Comparison of ENCODE assay signal across 23 mouse cellular contexts in genomic region chr19:29199117-29199823, GRCm38 (mm10). TPM values are rescaled to one million over a fixed set of nuclear protein-coding genes. Genes with fewer than 3 reads are reported as not detected.
A peak's percentile ranks its signal among the peaks of the same experiment; 100 is the strongest.
DNase-seq lines count a peak whose midpoint lies in the region; ATAC-seq and TF ChIP-seq lines count a peak whose summit lies in the region.
"Had no signal": no experiment of that assay in that cellular context is flagged by ENCODE, and none has a peak within 500 bp of the region (broad histone marks: within the 10 kb centered on the region; RNA-seq: fewer than 3 reads in every experiment).

No protein-coding gene starts in this region.

- TF ChIP-seq POLR2A in MEL (IDR thresholded peaks at IDR 0.05; ENCODE audit: control insufficient read depth in 1 of 2, insufficient read depth in 1 of 2, low read depth in 1 of 2, low read length in 2 of 2, poor library complexity in 1 of 2), result no peak

- 0 out of 2 replicates have a peak, but pooled peaks have one; percentile 40 for ATAC-seq in kidney, embryonic 15.5 days (replicated peaks; ENCODE audit: low FRiP score)
- ATAC-seq in intestine, postnatal 0 days, result peak; percentile 57
- ATAC-seq in activated CD4-positive, CD25-positive, alpha-beta regulatory T cell, adult 4 months, result no peak
- ATAC-seq: CD4-positive, CD25-positive, alpha-beta regulatory T cell, adult 4 months; forebrain, embryonic 13.5 days; forebrain, postnatal 0 days; hindbrain, embryonic 16.5 days had no signal

- no peak overlapping the region for H3K9ac ChIP-seq in kidney, embryonic 15.5 days
- H3K9ac ChIP-seq in MEL (ENCODE audit: control insufficient read depth, low read depth, low read length, poor library complexity, severe bottlenecking), result no peak overlapping the region
- no peak overlapping the region for H3K9ac ChIP-seq in intestine, postnatal 0 days (ENCODE audit: low read depth, low read length)
- H3K9ac ChIP-seq: forebrain, embryonic 13.5 days; forebrain, postnatal 0 days; heart, embryonic 13.5 days; hindbrain, embryonic 12.5 days had no signal

- H3K27ac ChIP-seq in kidney, embryonic 15.5 days, result no peak overlapping the region
- H3K27ac ChIP-seq in MEL (ENCODE audit: control insufficient read depth, low read depth, low read length), result peak overlapping the region; percentile 38; the same call in 1 of the 2 replicates
- H3K27ac ChIP-seq in intestine, postnatal 0 days (ENCODE audit: low read depth, low read length), result peak overlapping the region; percentile 37; the same call in 1 of the 2 replicates
- H3K27ac ChIP-seq: embryonic facial prominence, embryonic 10.5 days; forebrain, embryonic 13.5 days; gastrocnemius, adult 2 months; heart, embryonic 13.5 days; hindbrain, embryonic 12.5 days had no signal

- no peak for TF ChIP-seq RAD21 in MEL (IDR thresholded peaks at IDR 0.05; ENCODE audit: low read depth, low read length)

- WGBS in kidney, embryonic 15.5 days, result 75% methylated on average over 7 of the region's 7 CpGs
- 38% methylated on average over 7 of the region's 7 CpGs for WGBS in intestine, postnatal 0 days

- H3K4me3 ChIP-seq in kidney, embryonic 15.5 days (replicated peaks), result no peak overlapping the region
- H3K4me3 ChIP-seq in MEL (ENCODE audit: control insufficient read depth in 1 of 2, insufficient read depth in 1 of 2, low read depth in 2 of 2, low read length in 2 of 2), result no peak overlapping the region
- no peak overlapping the region for H3K4me3 ChIP-seq in intestine, postnatal 0 days (ENCODE audit: low read depth, low read length)
- H3K4me3 ChIP-seq: embryonic facial prominence, embryonic 10.5 days; forebrain, embryonic 13.5 days; gastrocnemius, adult 2 months; heart, embryonic 13.5 days; hindbrain, embryonic 12.5 days had no signal

- no peaks in the 10 kb centered on the region for H3K4me1 ChIP-seq in kidney, embryonic 15.5 days
- peaks cover 20 to 27% of the 10 kb centered on the region in 2 experiments for H3K4me1 ChIP-seq in MEL (ENCODE audit: control insufficient read depth in 1 of 2, insufficient read depth in 2 of 2, low read length in 2 of 2)
- no peaks in the 10 kb centered on the region for H3K4me1 ChIP-seq in intestine, postnatal 0 days (replicated peaks; ENCODE audit: control insufficient read depth, insufficient read depth, low read length)
- H3K4me1 ChIP-seq: embryonic facial prominence, embryonic 10.5 days; forebrain, embryonic 13.5 days; hindbrain, embryonic 12.5 days had no signal

- no peak for TF ChIP-seq CTCF in MEL (IDR thresholded peaks at IDR 0.05 in 2 of 3, conservative IDR thresholded peaks at IDR 0.05 in 1 of 3; ENCODE audit: control insufficient read depth in 1 of 3, insufficient read depth in 1 of 3, low read depth in 2 of 3, low read length in 3 of 3, poor library complexity in 1 of 3, severe bottlenecking in 1 of 3)
- TF ChIP-seq CTCF in intestine, postnatal 0 days (IDR thresholded peaks at IDR 0.05; ENCODE audit: low read depth), result no peak

- peak; percentile 78 to 88 for TF ChIP-seq EP300 in MEL (IDR thresholded peaks at IDR 0.05; ENCODE audit: low read depth in 1 of 2, low read length in 2 of 2)

- H3K79me2 ChIP-seq in MEL (ENCODE audit: control insufficient read depth, insufficient read depth, low read length, poor library complexity), result no peaks in the 10 kb centered on the region

- no peaks in the 10 kb centered on the region for H3K9me3 ChIP-seq in kidney, embryonic 15.5 days (replicated peaks)
- no peaks in the 10 kb centered on the region for H3K9me3 ChIP-seq in MEL (replicated peaks; ENCODE audit: insufficient read depth, low read length)
- H3K9me3 ChIP-seq in intestine, postnatal 0 days (ENCODE audit: control insufficient read depth), result no peaks in the 10 kb centered on the region
- H3K9me3 ChIP-seq: embryonic facial prominence, embryonic 10.5 days; forebrain, embryonic 13.5 days had no signal

- DNase-seq in kidney, adult 9 months, result no peak
- DNase-seq in MEL (ENCODE audit: low read depth, low spot score), result peak; percentile 34
- peak; percentile 23 for DNase-seq in yolk sac, embryonic 10.5 days (ENCODE audit: low spot score)
- no peak for DNase-seq in layer of hippocampus, postnatal 25 days (ENCODE audit: extremely low spot score in 1 of 2, low spot score in 1 of 2)
- DNase-seq: adrenal gland, postnatal 14 days; B cell, adult 2 months; cerebellum, adult 11-12 months; cerebellum, adult 9-10 months; cerebellum, postnatal 25 days; forebrain, postnatal 0 days; gastrocnemius, adult 2 months; gastrocnemius, postnatal 25 days; heart, postnatal 36 days had no signal

- H3K27me3 ChIP-seq in kidney, embryonic 15.5 days, result no peaks in the 10 kb centered on the region
- H3K27me3 ChIP-seq in MEL (ENCODE audit: control insufficient read depth in 1 of 2, insufficient read depth in 2 of 2, low read length in 2 of 2), result no peaks in the 10 kb centered on the region
- H3K27me3 ChIP-seq in intestine, postnatal 0 days (replicated peaks; ENCODE audit: control insufficient read depth, insufficient read depth, low read length), result no peaks in the 10 kb centered on the region
- H3K27me3 ChIP-seq: forebrain, embryonic 13.5 days; heart, embryonic 13.5 days; hindbrain, embryonic 12.5 days had no signal

- no peaks in the 10 kb centered on the region for H3K36me3 ChIP-seq in kidney, embryonic 15.5 days
- peaks cover 0 to 38% of the 10 kb centered on the region in 2 experiments; a peak in 2 of 4 replicates for H3K36me3 ChIP-seq in MEL (ENCODE audit: control insufficient read depth in 1 of 2, insufficient read depth in 2 of 2, low read length in 2 of 2)
- H3K36me3 ChIP-seq in intestine, postnatal 0 days (ENCODE audit: control insufficient read depth, insufficient read depth), result no peaks in the 10 kb centered on the region
- H3K36me3 ChIP-seq: embryonic facial prominence, embryonic 10.5 days; G1E; heart, embryonic 13.5 days; hindbrain, embryonic 12.5 days had no signal

- no peak overlapping the region for H3K4me2 ChIP-seq in kidney, embryonic 15.5 days
- H3K4me2 ChIP-seq in intestine, postnatal 0 days (replicated peaks; ENCODE audit: low read depth), result 0 out of 2 replicates have a peak overlapping the region, but pooled peaks have one; percentile 3
- H3K4me2 ChIP-seq: forebrain, embryonic 13.5 days; heart, embryonic 13.5 days; hindbrain, embryonic 12.5 days had no signal

TF ChIP-seq in MEL, 35 proteins besides CTCF, POLR2A, EP300 and RAD21 (continues in another document):
- TF ChIP-seq USF1 (IDR thresholded peaks at IDR 0.05; ENCODE audit: low read depth, low read length) (no peak), TCF12 (IDR thresholded peaks at IDR 0.05; ENCODE audit: low read depth, low read length) (peak; percentile 80), MAZ (IDR thresholded peaks at IDR 0.05; ENCODE audit: low read depth, low read length) (no peak), ELF1 (IDR thresholded peaks at IDR 0.05; ENCODE audit: low read depth, low read length) (peak; percentile 46; the same call in 1 of the 2 replicates), NELFE (IDR thresholded peaks at IDR 0.05; ENCODE audit: low read depth, low read length) (no peak), CHD1 (IDR thresholded peaks at IDR 0.05; ENCODE audit: low read depth, low read length) (no peak), MYC (IDR thresholded peaks at IDR 0.05; ENCODE audit: low read depth, low read length) (no peak), MAFK (IDR thresholded peaks at IDR 0.05; ENCODE audit: borderline replicate concordance, low read depth, low read length) (no peak; the same call in 1 of the 2 replicates), UBTF (IDR thresholded peaks at IDR 0.05; ENCODE audit: borderline replicate concordance, insufficient read depth, low read depth, low read length) (no peak), ZNF384 (IDR thresholded peaks at IDR 0.05; ENCODE audit: low read depth, low read length) (no peak), USF2 (IDR thresholded peaks at IDR 0.05; ENCODE audit: borderline replicate concordance in 1 of 2, insufficient read depth in 1 of 2, low read depth in 1 of 2, low read length in 2 of 2) (no peak), MYB (IDR thresholded peaks at IDR 0.05; ENCODE audit: low read depth, low read length) (no peak), BHLHE40 (IDR thresholded peaks at IDR 0.05; ENCODE audit: borderline replicate concordance, low read depth, low read length) (no peak), MEF2A (IDR thresholded peaks at IDR 0.05; ENCODE audit: extremely low read depth, insufficient replicate concordance, low read depth, low read length, poor library complexity, severe bottlenecking) (no peak), POLR2AphosphoS2 (IDR thresholded peaks at IDR 0.05; ENCODE audit: low read length) (no peak), POLR2AphosphoS5 (IDR thresholded peaks at IDR 0.05; ENCODE audit: borderline replicate concordance, low read depth, low read length) (no peak), CHD2 (IDR thresholded peaks at IDR 0.05; ENCODE audit: low read length) (no peak), JUND (IDR thresholded peaks at IDR 0.05; ENCODE audit: low read depth, low read length) (no peak), MAX (IDR thresholded peaks at IDR 0.05; ENCODE audit: low read length) (no peak), ZKSCAN1 (IDR thresholded peaks at IDR 0.05; ENCODE audit: low read depth, low read length) (no peak), NRF1 (IDR thresholded peaks at IDR 0.05; ENCODE audit: insufficient read depth, low read depth, low read length, poor library complexity, severe bottlenecking) (no peak), GATA1 (IDR thresholded peaks at IDR 0.05; ENCODE audit: low read depth, low read length) (peak; percentile 87), RCOR1 (IDR thresholded peaks at IDR 0.05; ENCODE audit: low read depth, low read length) (peak; percentile 76; the same call in 1 of the 2 replicates), KAT2A (conservative IDR thresholded peaks at IDR 0.05; ENCODE audit: low read depth, low read length) (no peak), MXI1 (IDR thresholded peaks at IDR 0.05; ENCODE audit: low read depth, low read length) (no peak), ZMIZ1 (IDR thresholded peaks at IDR 0.05; ENCODE audit: low read depth, low read length) (no peak), SIN3A (IDR thresholded peaks at IDR 0.05; ENCODE audit: low read length) (peak; percentile 48; the same call in 1 of the 2 replicates), E2F4 (IDR thresholded peaks at IDR 0.05; ENCODE audit: borderline replicate concordance, low read depth, low read length) (no peak), HCFC1 (IDR thresholded peaks at IDR 0.05; ENCODE audit: low read depth, low read length) (no peak)

RNA-seq across cellular contexts. Expression of gene Jak2, which starts 52.4 kb away (rescaled TPM):
- 8.1 and 8.8 TPM in 2 replicates for polyA plus RNA-seq in kidney, embryonic 15.5 days (2015; fragmentation: Nextera tagmentation; extraction: Ambion mirVana)
- total RNA-seq in MEL (2012; rRNA removed), result 26.4 and 32.8 TPM in 2 replicates
- 10 to 100 TPM; 30.2 to 78.6 TPM for polyA plus RNA-seq in MEL (2012; ENCODE audit: insufficient read depth in 1 of 2, insufficient read length in 2 of 2, low read depth in 1 of 2, low replicate concordance in 2 of 2, missing spikeins in 1 of 2)
- polyA plus RNA-seq in intestine, postnatal 0 days (2015; fragmentation: Nextera tagmentation; extraction: Ambion mirVana), result 11.2 and 11.7 TPM in 2 replicates
- 10 to 100 TPM; 20.1 to 20.5 TPM for polyA plus RNA-seq in activated CD4-positive, CD25-positive, alpha-beta regulatory T cell, adult 4 months (2017; shearing (Covaris generic))
- total RNA-seq in layer of hippocampus, postnatal 25 days (2021), result 10 to 100 TPM; 26.1 to 27.5 TPM

Comparison
In these comparisons a context has a peak if more than half of its experiments do, and no peak if none do; other contexts are left out.
1. DNase-seq: peak in MEL (single experiment) and yolk sac, embryonic 10.5 days (single experiment); none in kidney, adult 9 months (single experiment) and layer of hippocampus, postnatal 25 days (0 of 2).